Mouse (Mus musculus) G1E (cell line): ENCODE results near the gene Asf1b. TPM values are rescaled to one million over a fixed set of nuclear protein-coding genes. Genes with fewer than 3 reads are reported as not detected.

ENCODE experiments used
- ATAC-seq: 2 replicates; pipeline ENCODE4 v1.8.0; 2016; ENCODE audit warnings: mild to moderate bottlenecking; ENCODE audit not compliant: insufficient number of reproducible peaks, poor library complexity, low FRiP score, severe bottlenecking; ENCODE audit errors: extremely low read depth
- DNase-seq: peaks from one replicate; pipeline ENCODE4 v3.0.0; 2012; ENCODE audit warnings: low spot score
- H3K27me3 ChIP-seq: 2 replicates; pipeline ENCODE4 v1.6.1; 2012; ENCODE audit warnings: mild to moderate bottlenecking, low read length, inconsistent platforms; ENCODE audit not compliant: insufficient read depth
- H3K36me3 ChIP-seq: replicated peaks from 2 replicates; pipeline ENCODE3; 2012; ENCODE audit warnings: mild to moderate bottlenecking, inconsistent platforms
- H3K4me1 ChIP-seq: 2 replicates; pipeline ENCODE4 v1.6.1; 2012; ENCODE audit warnings: low read depth, low read length, inconsistent platforms, mixed read lengths; ENCODE audit not compliant: insufficient read depth
- H3K4me3 ChIP-seq: 2 replicates; pipeline ENCODE4 v1.5.1; 2012; ENCODE audit warnings: low read depth, mild to moderate bottlenecking, inconsistent platforms, low read length, moderate library complexity, mixed read lengths
- H3K9me3 ChIP-seq: replicated peaks from 2 replicates; pipeline ENCODE4 v1.6.1; 2012; ENCODE audit warnings: inconsistent platforms
- CTCF ChIP-seq: IDR thresholded peaks from 2 replicates; pipeline ENCODE4 v1.5.1; 2012; ENCODE audit warnings: low read depth, low read length, inconsistent platforms, mixed read lengths
- GATA1 ChIP-seq: IDR thresholded peaks from 2 replicates; pipeline ENCODE4 v1.6.1; 2012; ENCODE audit warnings: borderline replicate concordance, low read length, inconsistent platforms, mixed read lengths
- GATA2 ChIP-seq: IDR thresholded peaks from 2 replicates; pipeline ENCODE4 v1.6.1; 2012; ENCODE audit warnings: low read depth, low read length, inconsistent platforms, borderline replicate concordance
- POLR2AphosphoS5 ChIP-seq: IDR thresholded peaks from 2 replicates; pipeline ENCODE4 v1.6.1; 2012; ENCODE audit warnings: low read depth, low read length, inconsistent platforms; ENCODE audit not compliant: insufficient replicate concordance
- TAL1 ChIP-seq: conservative IDR thresholded peaks from 2 replicates; pipeline ENCODE4 v1.6.1; 2012; ENCODE audit warnings: low read depth, low read length, inconsistent platforms, mixed read lengths
- polyA plus RNA-seq: library from polyadenylated mRNA; stranded (reverse); fragments of >175 nt; gene quantifications from 2 replicates; pipeline ENCODE4 v1.2.3, GENCODE M21; 2012
- total RNA-seq, 2 experiments: library from RNA; stranded (forward) in 1 of 2; stranded (reverse) in 1 of 2; fragments of 200-1000 nt in 1 of 2; fragments of >200 nt in 1 of 2; fragmentation: Nextera tagmentation in 1 of 2; gene quantifications; 2 replicates each; pipeline ENCODE4 v1.2.3; 2014 to 2017

Gene Asf1b
- total and polyA plus RNA-seq, 3 experiments, result 87.4 to 383 (median 88.6) TPM

- Histone ChIP-seq H3K4me1 (no peaks in the 10 kb centered on the region), H3K4me3 (no peak overlapping the region), H3K9me3 (no peaks in the 10 kb centered on the region), H3K27me3 (no peaks in the 10 kb centered on the region), H3K36me3 (peaks cover 100% of the 10 kb centered on the region)
- TF ChIP-seq GATA2, result no peak
- TF ChIP-seq POLR2AphosphoS5, result no peak
- TF ChIP-seq CTCF, result no peak
- TF ChIP-seq TAL1, result no peak
- no peak for TF ChIP-seq GATA1
- DNase-seq, result no peak
- no peak for ATAC-seq
These were observed 21.1 kb upstream of the Asf1b start for GRCm38 (mm10) chr8:83934222-83934621.

- no peak overlapping the region for H3K4me3 ChIP-seq
- peaks cover 94% of the 10 kb centered on the region for H3K36me3 ChIP-seq
- no peaks in the 10 kb centered on the region for H3K4me1 ChIP-seq
- TF ChIP-seq TAL1 (no peak), GATA1 (no peak), POLR2AphosphoS5 (no peak), CTCF (no peak), GATA2 (no peak)
- no peaks in the 10 kb centered on the region for H3K27me3 ChIP-seq
- no peaks in the 10 kb centered on the region for H3K9me3 ChIP-seq
- DNase-seq (no peak), ATAC-seq (no peak)
These were observed 20.3 kb upstream of the Asf1b start for GRCm38 (mm10) chr8:83934994-83935393.

- H3K36me3 ChIP-seq, result peaks cover 89% of the 10 kb centered on the region
- TF ChIP-seq CTCF, result no peak
- TF ChIP-seq GATA2, result no peak
- no peak for TF ChIP-seq GATA1
- TF ChIP-seq TAL1, result no peak
- TF ChIP-seq POLR2AphosphoS5, result no peak
- ATAC-seq, result no peak
These were observed 19.9 kb upstream of the Asf1b start for GRCm38 (mm10) chr8:83935435-83935834.

GRCm38 (mm10) chr8:83937645-83938044, 17.7 kb upstream of the Asf1b start:
- Histone ChIP-seq H3K27me3 (peaks cover 10% of the 10 kb centered on the region), H3K36me3 (peaks cover 67% of the 10 kb centered on the region), H3K4me1 (no peaks in the 10 kb centered on the region), H3K9me3 (no peaks in the 10 kb centered on the region), H3K4me3 (no peak overlapping the region)
- DNase-seq, result no peak
- no peak for TF ChIP-seq POLR2AphosphoS5
- no peak for TF ChIP-seq CTCF
- no peak for TF ChIP-seq TAL1
- TF ChIP-seq GATA2, result no peak
- no peak for TF ChIP-seq GATA1
- no peak for ATAC-seq

More at GRCm38 (mm10) chr8:83935435-83935834, 19.9 kb upstream of the Asf1b start:
- Histone ChIP-seq H3K27me3 (no peaks in the 10 kb centered on the region; the same call in 1 of the 2 replicates), H3K9me3 (no peaks in the 10 kb centered on the region), H3K4me3 (no peak overlapping the region), H3K4me1 (no peaks in the 10 kb centered on the region)
- DNase-seq, result no peak

- Histone ChIP-seq H3K36me3 (peaks cover 60% of the 10 kb centered on the region), H3K4me3 (no peak overlapping the region), H3K4me1 (no peaks in the 10 kb centered on the region), H3K27me3 (peaks cover 10% of the 10 kb centered on the region), H3K9me3 (no peaks in the 10 kb centered on the region)
- DNase-seq (no peak), ATAC-seq (no peak)
- no peak for TF ChIP-seq CTCF
- TF ChIP-seq TAL1, result no peak
- TF ChIP-seq GATA2, result no peak
- no peak for TF ChIP-seq POLR2AphosphoS5
- no peak for TF ChIP-seq GATA1
These were observed 17.0 kb upstream of the Asf1b start for GRCm38 (mm10) chr8:83938330-83938729.

GRCm38 (mm10) chr8:83941066-83941677, 14.1 kb upstream of the Asf1b start:
- H3K27me3 ChIP-seq, result peaks cover 10% of the 10 kb centered on the region
- no peak overlapping the region for H3K4me3 ChIP-seq
- H3K9me3 ChIP-seq, result no peaks in the 10 kb centered on the region
- no peaks in the 10 kb centered on the region for H3K4me1 ChIP-seq
- ATAC-seq (no peak), DNase-seq (no peak)
- H3K36me3 ChIP-seq, result peaks cover 32% of the 10 kb centered on the region
- TF ChIP-seq POLR2AphosphoS5, result no peak
- TF ChIP-seq GATA1, result no peak
- no peak for TF ChIP-seq TAL1
- TF ChIP-seq CTCF, result no peak
- no peak for TF ChIP-seq GATA2
